Mouse (Mus musculus): ENCODE measurements at regions not wholly inside any gene's neighbourhood (a gene's known extent, or its start where the extent isn't known, plus 50 kb on each side); places are given as distances from the start of the nearest gene placed in this dataset.

- H3K9me3 ChIP-seq (ENCODE audit: low read length): no peaks in the 10 kb centered on the region
- H3K9ac ChIP-seq (replicated peaks; ENCODE audit: low read length, poor library complexity, severe bottlenecking): no peak overlapping the region
- TF ChIP-seq CTCF (IDR thresholded peaks at IDR 0.05): no peak
- H3K27ac ChIP-seq (ENCODE audit: low read depth, low read length): no peak overlapping the region
- no peaks in the 10 kb centered on the region for H3K36me3 ChIP-seq (ENCODE audit: insufficient read depth, low read length)
- H3K27me3 ChIP-seq (ENCODE audit: insufficient read depth, low read length): no peaks in the 10 kb centered on the region
- DNase-seq (ENCODE audit: low spot score): no peak
- no peak overlapping the region for H3K4me3 ChIP-seq (ENCODE audit: low read depth, low read length)
- no peaks in the 10 kb centered on the region for H3K4me1 ChIP-seq (ENCODE audit: insufficient read depth, low read length)
- ATAC-seq (ENCODE audit: low FRiP score): no peak
- H3K4me2 ChIP-seq (ENCODE audit: low read depth, low read length, poor library complexity, severe bottlenecking): no peak overlapping the region
- 81% methylated on average over 5 of the region's 5 CpGs for WGBS
These were observed 55.9 kb upstream of the Mylip start for GRCm38 (mm10) chr13:45333634-45334033.
